Mouse (Mus musculus) frontal cortex, postnatal 25 days (tissue): ENCODE results near the gene Sugct.
"Not testable (repeated sequence)": the region's sequence is repeated elsewhere in the genome, so short reads cannot be mapped to it uniquely, and the experiment has no call there.

Experiments used
- DNase-seq, 2 experiments: peaks; one replicate each; pipeline ENCODE4 v3.0.0; 2022; ENCODE audit warnings: low spot score in 2 of 2

Sugct gene

DNA sequence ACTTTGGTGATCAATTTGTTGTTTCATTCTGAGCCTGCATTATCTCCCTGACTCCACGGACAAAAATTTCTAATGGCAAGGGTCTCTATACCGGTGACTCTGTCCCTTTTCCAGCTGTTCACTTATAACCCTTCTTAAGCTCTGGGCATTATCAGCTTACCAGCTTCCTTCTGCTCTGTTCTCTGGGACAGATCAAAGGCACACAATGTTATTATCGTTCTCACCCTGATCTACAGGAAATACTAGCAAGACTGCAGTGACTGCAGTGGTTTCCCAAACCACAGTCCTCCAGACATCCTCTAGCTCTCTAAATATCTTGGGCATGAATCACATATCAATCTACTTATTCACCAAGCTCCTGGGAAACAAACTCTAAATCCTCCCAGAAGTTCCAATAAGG, 90.7 kb downstream of the Sugct start:
- no peak for DNase-seq

DNA sequence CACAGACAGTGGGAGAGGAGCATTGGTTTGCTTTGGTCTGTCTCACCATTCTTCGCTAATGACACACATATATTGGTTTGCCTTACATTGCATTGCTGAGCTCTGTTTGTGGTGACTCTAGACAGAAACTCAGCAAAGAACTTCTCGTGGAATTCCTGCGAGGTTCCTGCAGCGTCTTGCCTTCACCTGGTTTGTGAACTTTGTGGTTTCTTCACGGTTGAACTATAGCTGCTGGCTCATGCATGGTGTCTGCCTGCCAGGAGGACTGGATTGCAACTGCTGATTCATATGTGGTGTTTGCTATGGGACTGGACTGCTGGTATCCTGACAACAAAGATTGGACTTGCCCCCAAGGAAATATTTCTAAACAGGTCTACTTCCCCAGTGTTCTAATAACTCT, 91.6 kb downstream of the Sugct start:
- DNase-seq, result no peak

DNA sequence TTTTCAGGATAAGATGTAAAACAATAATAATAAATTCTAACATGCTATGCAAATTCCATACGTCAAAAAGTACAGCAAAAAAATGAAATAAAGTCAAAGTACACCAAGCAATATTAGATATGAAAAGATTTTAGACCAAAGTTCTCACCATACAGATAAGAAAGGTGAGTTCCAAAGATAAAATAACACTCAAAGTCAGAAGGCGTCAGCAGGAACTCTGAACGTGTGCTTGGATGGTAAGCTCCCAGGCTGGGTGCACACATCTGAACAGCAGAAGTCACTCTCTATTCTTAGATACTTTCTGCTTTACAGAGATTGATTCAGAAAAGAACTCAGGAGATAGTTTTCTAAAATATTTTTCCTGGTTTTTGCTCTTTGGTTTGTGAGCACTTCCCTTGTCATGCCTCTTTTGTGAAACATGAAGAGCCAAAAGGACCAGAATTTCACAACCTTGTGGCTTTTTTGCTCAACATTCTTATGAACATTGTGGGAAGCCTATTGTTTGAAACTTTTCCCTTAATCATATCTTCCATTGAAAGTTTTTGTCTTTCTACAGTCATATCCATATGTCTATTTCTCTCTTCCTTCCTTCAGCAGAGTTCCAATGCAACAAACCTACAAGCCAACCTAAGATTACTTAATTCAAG, 110.0 kb downstream of the Sugct start:
- no peak for DNase-seq

DNA sequence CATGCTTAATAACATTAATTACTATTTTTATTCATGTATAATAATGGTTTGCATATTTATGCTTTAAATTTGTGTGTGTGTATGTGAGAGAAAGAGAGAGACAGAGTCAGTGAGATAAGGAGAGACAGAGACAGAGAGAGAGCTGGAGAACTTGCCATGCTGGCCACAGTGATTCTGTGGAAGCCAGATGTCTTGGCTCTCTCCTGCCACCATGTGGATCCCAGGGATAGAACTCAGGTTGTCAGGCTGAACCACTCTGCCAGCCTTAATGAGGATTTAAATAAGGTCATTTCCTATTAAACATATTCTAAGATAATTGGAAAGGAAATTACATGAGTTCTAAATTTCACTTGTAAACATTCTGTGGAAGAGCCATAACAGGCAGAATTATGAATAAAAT, 110.5 kb downstream of the Sugct start:
- peak in 1 of 2 experiments; percentile 9 for DNase-seq

DNA sequence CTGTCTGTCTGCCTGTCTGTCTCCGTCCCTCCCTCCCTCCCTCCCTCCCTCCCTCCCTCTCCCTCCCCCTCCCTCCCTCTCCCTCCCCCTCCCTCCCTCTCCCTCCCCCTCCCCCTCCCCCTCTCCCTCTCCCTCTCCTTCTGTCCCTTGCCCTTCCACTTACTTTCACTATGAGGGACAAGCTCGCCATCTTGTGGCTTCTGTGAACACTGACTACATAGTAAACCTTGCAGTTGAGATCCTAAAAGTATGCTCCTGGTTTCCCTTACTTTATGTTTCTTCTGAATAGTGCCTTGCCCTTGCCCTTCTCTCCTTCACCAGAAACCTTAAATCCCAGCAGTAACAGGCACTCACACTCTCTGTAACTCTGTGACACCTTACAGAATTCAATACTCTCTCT, 113.7 kb downstream of the Sugct start:
- no peak for DNase-seq

DNA sequence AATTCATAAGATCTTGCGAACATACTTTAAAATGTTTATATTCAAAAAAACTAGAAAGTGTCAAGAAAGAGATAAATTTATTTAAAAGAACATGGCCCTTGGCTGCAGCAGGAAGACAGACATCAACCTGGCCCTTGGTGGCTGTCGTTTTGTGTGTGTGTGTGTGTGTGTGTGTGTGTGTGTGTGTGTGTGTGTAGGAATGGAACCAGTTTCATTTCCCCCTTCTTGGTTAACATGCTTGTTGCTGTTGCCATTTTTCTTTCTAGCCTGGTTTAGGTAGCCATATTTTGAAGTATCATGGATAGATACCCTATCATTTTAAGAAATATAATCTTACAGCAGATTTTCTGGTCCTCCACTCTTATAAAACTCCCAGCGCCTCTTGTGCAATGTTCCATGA, 136.0 kb downstream of the Sugct start:
- DNase-seq, result no peak

DNA sequence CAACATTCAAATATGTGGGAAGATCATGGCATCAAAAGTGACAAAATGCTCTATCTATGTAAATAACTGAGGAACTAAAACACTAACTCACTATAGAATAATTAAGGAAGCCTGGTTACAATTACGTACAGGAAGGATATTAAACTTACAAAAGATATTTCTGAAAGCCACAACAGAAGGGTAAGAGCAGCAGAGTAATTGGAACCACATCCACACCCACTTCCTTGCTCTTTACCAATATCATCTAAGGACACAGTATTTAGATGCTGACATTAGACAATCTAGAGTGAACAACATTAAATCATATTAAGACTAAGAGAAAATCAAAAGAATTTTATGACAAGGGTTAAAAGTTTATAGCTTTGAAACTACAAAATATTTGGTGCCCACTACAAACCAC, 159.0 kb downstream of the Sugct start:
- no peak for DNase-seq

DNA sequence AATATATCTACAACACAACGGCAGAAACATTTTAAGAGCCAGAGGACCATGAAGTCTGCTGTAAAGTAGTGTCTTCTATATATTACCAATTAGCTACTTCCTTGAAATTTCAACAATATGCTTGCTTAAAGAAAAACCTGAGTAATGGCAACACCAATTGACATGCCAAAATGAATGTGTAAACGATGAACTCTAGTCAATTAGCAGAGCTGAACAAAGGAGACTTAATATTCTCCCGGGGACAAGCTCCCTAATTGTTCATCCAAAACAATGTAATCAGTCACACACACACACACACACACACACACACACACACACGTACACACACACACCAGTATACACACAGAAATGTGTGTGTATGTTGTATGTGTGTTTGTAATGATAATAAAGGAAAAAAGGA, 160.5 kb downstream of the Sugct start:
- DNase-seq, result no peak

DNA sequence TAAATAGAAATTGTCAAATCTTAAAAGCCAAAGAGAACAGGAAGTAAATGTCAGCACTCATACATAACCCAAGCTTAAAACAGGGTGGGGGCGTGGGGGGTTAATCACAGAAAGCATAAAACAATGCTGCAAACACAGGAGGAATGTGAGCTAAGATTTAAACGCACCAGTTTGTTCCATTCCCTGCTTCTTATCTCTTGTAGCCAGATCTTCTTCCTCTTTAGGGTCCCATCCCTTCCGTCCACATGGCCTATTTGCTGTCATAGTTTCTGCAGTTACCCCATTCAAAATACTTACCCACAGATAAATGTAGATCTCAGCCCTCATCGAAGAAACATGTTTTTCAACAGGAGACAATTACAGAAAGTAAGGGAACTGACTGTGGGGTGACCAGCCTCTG, 160.9 kb downstream of the Sugct start:
- DNase-seq, result no peak

DNA sequence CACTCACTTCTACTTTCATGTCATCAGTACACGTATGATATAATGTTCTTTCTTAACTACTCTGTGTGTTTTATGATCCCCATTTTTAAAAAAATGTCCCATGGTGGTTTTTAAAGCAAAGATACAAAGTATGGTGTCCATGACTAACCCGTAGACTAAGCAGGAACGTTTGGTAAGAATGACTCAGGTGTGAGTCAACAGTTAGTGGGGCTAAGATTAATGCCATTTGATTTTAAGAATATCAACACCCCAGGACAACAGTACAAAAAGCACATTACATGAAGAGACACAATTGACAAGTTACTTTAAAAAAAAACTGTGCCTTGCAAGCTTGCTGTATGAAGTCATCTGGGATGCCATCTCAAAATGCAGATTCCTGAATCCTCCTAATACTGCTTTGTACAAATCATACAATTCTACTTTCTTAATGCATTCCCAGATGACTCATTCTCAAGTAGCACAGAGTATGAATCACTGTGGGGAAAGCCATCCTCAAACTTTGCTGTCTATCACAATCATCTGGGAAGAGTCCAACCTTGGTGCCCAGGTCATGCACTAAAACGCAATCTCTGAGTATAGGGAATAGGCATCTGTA, 184.1 kb downstream of the Sugct start:
- no peak for DNase-seq

DNA sequence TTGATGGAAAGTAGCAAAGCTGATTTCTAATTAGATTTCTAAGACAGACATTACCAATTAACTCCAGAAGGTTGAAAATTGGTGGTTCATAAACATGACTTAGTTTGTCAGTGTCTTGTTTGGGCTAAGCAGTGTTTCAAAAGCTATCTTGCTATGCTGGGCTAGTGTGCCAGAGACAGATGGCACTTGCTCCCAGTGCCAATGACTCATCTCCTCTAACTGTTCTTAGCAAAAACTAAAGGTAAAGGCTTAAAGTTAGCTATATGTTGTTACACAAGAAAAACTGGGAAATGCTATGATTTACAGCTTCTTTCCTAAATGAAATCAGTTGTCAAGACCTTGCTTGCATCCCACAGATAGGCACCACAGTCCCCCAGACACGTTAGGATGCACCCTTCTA, 200.4 kb downstream of the Sugct start:
- no peak for DNase-seq

DNA sequence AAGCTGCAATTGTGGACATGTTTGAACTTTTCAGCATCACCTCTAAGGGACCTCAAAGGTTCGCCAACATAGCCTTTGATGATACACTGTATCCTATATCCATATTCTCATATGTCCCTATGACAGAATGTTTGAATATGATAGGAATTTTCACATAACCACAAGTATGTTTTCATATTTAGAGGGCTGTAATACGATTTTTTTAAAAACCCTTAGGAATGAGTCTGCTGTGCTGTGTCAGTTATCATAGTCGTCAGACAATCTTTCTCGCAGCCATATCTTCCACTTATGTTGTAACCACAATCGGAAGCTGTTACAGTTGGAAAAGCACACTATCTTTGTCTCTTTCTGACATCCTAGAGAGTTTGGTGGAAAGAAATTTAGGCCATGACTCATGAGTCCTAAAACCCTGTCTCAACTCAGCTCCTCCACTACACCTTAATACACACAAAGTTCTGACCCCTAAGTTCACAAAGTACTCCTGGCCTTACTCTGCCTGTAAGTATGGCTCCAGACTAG, 201.2 kb downstream of the Sugct start:
- DNase-seq, result no peak

DNA sequence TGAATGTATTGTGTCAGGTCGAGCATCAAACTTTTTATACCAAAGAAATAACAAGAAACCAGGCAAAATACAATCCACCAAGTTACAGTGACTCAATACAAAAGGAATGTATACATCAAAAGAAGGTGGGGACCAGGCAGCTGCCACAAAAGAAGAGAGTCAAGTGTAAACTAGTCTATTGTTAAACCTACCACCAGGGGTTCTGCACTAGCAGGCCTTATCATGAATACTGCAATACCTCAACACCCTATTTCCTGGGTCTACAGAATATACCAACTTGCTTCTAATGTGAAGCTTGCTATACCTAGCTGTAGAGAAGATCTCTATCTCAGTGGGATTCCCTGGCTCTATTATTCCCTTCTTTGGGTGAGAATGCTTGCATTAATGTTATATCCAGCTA, 237.4 kb downstream of the Sugct start:
- DNase-seq, result not testable (repeated sequence)

DNA sequence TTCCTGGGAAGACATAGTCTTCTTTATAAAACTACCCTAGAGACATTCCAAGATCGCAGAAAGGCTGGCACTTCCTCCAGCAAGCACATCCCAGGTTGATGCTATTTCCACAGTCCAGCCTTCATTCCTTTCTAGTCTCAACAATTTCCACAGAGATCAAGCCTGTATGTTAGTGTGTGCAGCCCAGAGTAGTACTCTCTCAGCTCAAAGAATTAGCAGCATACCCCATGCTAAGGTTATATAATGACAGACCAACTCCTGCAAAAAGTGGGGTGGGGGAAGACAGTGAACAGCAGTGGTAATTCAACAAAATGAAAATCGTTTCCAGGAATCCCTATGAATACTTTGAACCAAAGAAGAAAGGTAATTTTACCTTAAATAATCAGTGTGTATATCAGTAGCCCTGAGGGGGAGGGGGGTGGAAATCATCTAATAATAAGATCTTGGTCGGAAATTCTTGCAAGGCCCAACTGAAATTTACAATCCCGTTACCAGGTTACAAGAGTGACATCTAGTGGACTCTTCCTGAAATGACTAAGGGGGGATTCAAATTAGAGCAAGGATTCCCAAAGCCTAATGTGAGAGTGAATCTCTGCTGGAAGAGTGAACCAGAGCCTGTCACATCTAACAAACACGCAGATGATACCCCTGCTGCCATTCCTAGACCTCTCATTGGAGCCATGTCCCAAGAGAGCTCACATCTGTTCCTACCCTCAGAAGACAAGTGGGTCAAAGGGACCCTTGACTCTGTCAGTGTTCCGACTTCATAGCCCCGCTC, 263.0 kb downstream of the Sugct start:
- no peak for DNase-seq

DNA sequence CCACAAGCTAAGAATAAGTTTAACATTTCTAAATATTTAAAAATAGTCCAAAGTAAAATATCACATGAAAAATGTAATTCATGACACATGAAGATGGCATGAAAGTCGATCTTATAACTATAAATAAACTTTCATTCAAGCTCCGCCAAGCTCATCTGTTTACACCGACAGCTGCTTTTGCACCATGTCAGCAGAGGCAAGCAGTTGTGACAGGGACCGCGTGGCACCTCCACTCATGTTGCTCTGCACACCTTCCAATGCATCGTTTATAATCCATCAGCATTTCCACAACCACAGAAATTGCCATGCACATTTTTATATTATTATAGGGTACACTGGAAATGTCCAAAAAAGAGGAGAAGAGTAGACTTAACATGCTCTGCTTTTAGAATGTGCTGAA, 273.5 kb downstream of the Sugct start:
- no peak for DNase-seq

DNA sequence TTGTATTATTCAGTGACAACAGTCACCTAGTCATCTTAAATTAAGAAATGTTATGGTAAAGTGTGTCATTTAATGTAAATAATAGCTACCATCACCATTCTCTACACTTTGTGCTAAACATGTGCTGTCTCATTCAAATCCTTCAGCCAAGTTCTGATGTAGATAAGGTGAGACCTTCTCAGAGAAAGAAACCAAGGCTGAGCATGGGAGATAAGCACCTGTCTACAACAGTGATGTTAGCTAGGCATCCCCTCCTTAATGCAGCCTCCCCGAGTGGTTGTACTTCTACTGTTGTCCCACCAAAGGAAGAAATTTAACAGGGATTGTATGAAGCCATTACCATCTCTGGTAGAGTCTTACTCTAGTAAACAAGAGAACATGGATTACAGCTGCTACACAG, 274.8 kb downstream of the Sugct start:
- DNase-seq, result no peak

DNA sequence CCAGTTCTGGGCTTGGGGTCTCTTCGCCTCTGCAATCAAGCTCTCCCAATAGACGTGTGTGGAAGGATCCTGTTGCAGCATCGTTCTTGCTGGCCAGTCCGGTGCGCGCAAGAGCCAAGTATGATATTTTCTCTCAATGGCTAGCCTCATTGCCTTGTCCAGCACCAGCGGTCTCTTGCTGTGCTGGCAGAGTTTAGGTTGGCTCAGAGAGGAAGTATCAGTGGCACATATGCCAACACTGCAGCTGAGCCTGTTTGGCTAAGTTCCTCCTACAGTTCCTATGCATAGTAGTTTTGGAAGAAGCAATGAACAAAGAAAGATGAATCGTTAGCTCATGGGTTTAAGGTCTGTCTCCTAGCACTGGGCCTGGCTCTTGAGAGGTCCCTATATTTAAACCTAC, 352.5 kb downstream of the Sugct start:
- DNase-seq, result no peak

DNA sequence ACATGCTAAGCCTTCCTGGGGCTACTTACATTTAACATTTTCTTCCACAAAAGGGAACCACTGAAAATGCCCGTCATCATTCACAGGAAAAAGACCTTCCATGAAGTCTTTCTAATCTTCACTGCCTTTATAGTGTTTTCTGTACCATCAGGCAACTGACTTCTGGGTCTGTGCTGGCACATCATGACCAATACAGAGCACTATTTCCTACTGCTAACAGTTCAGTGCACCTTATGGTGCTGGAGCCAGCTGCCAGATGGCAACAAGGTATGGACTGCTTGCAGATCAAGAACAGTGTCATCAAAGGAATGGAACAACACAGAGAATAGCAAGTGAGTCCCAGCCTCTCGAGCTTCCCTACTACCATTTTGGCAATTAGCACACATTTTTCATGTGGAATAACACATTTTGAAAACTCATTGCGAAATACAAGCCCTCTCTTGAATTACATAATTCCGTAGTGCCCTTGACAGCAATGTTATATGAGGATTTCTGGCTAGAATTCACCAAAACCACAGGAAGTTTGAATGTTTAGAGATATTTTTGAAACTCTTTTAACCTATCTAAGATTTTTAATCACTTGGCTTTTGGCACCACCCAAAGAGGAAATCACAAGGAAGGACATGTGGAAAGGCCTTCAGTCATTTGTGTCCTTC, 359.3 kb downstream of the Sugct start:
- DNase-seq, result no peak

DNA sequence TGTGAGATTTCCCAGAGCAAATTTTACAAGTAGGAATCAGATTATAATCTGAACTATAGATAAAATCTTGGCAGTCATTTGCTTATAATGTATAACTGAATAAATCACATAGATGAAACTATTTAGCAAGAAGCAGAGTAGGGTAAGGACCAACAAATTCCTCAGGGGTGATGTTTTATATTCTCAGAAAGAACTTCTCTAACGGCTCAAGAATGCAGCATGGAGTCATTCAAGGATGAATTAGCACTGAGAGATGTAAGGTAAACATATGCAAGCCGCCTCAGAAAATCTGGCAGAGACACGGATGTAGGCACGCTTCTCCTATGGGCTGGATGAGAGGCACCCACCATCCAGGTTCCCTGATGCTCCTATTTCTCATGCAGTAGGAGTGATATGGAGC, 368.5 kb downstream of the Sugct start:
- DNase-seq, result no peak

DNA sequence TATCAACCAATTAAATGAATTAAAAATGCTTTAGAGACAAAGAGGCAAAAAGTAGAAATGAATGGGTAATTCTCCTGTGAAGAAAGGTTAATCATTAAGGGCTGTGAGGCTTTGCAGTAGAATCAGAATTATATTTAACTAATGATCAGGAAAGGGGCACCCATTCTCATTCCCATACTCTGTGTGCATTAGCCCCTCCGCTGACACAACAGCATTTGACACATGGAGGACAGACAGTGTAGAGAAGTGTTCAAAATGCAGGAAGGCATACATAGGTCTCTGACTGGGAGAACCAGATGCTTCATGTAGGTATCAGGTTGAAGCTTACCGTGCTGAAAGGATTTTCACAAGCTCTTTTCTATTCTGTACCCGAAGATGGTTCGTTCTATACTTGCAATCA, 393.8 kb downstream of the Sugct start:
- no peak for DNase-seq

DNA sequence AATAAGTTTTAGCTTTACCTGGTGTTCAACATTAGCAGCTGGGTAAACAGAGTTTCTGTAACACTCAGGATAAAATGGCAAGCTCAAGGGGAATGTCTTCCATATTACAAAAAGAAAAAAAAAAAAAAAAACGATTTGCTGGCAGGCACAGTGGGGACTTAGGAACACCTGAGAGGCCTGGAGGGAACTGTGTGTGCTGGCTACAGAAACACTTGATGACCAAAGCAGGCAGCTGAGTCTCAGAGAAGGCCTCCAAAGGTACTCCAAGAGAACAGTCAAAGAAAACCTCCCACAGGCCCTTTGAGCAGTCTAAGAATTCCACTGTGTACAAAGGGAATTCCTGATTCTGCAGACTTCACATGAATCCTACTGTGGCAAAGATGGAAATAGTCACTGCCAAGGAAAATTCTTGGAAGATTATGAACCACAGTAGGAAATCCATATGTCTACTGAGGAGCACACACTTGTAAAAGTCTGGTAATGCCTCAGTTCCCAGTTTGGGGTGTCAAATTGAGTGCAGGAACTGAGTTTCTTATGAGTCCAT, 397.8 kb downstream of the Sugct start:
- no peak for DNase-seq

DNA sequence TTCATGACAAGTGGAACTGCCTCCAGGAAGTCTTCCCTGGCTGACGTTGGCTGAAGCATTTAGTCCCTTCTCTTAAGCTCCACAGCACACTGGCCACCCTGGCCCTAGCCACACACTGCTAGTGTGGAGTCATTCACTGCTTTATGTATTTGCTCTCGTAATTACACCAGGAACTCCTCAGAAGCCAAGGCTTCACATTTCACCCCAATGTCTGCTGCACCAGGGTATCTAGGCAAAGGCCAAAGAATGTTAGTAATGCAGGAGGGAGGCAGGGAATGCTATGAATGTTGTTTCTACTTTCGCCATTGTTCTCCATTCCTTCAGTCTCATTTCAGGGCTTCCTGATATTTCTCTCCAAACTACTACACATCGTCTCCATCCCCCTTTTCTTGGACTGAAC, 398.4 kb downstream of the Sugct start:
- no peak for DNase-seq
